Mouse (Mus musculus) adrenal gland, adult 2 months (tissue): ENCODE data around the gene Plekha1. TPM values are rescaled to one million over a fixed set of nuclear protein-coding genes. Genes with fewer than 3 reads are reported as not detected.

Experiments
- DNase-seq: peaks from one replicate; pipeline ENCODE4 v3.0.0; 2021
- polyA plus RNA-seq: library from polyadenylated mRNA; depleted of rRNA; stranded (reverse); fragments of >200 nt; gene quantifications from 2 replicates; pipeline ENCODE4 v1.2.3, GENCODE M21; 2012
- total RNA-seq, 2 experiments: library from RNA; stranded (reverse); gene quantifications; 2 replicates each; pipeline ENCODE4 v1.2.3; 2021

The Plekha1 gene
- total and polyA plus RNA-seq, 3 experiments = 11.0 to 30.1 (median 22.5) TPM

- DNase-seq = no peak
These were observed 5.6 kb upstream of the Plekha1 start for GRCm38 (mm10) chr7:130859926-130860325.

- DNase-seq = no peak
These were observed 4.8 kb upstream of the Plekha1 start for GRCm38 (mm10) chr7:130860721-130861142.

DNA sequence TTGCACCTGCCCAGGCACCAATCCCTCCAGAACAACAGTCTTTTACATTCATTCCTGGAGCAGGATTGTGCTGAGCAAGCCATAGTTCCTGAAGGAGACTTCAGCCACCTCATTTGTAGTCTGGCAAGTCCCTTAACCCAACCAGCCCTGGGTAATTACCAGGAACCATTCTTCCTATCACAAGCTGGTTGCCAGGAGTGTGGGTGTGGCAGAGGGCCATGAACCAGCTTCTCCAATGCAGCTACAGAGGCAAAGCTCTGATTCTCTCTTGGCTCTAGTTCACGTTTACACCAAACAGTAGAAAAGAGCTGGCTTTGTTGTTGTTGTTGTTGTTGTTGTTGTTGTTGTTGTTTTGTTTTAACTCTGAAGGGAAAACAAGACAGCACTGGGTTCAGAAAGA, 3.1 kb upstream of the Plekha1 start:
- no peak for DNase-seq

DNA sequence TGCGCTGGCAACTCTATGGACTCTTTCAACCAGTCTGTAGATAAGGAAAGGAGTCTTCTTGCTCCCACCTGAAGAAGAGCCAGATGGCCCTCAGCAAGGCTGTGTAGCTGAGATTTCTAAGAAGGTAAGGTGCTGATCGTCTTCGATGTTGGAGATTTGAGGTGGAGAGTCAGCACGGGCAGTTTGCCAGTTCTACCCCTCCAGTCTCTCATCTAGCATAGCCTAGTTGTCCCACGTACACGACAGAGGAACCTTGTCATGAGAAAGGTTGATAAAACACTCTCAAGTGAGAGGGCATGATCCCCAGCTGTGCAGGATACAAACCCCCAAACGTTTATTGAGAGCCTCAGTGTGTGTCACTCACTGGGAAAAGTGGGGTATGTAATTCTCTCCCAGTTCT, 845 bp upstream of the Plekha1 start:
- no peak for DNase-seq

- no peak for DNase-seq
These were observed 1.1 kb downstream of the Plekha1 start for GRCm38 (mm10) chr7:130866640-130867039.

DNA sequence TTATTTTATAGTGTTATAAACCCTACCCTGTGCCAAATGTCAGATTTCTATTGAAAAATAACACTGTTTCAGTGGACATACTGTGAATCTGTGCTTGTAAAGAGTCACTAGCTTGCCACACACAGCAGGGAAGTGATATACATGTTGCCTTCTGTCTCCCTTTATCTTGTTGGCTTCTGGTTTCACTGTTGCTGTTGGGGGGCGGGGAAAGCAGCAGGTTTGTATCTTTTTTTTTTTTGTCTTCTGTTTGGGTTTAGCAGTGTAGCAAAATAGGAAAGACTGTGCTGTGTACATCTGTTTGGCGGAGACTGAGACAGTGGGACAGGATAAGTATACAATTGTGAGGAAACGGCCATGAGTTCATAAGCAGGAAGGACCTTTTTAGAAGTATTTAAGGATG, 1.7 kb downstream of the Plekha1 start:
- no peak for DNase-seq

DNA sequence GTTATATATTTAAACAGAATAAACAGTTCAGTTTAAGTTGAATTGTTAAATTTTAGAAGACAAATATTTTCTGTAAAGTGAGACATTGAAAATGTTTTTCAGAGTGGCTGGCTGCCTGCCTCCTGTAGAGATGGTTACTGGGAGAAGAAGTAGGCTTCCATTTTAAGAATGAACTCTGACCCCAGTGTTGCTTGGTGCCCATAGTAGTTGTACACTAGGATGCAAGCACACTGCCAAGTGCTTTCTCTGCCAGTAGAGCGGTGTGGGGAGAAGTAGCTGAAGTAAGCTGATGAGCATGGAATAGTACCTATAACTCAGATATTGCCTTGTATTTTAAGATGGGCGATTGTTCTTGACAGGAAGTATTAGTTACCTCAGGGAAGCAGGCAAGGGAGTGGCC, 18.6 kb downstream of the Plekha1 start:
- DNase-seq = no peak

DNA sequence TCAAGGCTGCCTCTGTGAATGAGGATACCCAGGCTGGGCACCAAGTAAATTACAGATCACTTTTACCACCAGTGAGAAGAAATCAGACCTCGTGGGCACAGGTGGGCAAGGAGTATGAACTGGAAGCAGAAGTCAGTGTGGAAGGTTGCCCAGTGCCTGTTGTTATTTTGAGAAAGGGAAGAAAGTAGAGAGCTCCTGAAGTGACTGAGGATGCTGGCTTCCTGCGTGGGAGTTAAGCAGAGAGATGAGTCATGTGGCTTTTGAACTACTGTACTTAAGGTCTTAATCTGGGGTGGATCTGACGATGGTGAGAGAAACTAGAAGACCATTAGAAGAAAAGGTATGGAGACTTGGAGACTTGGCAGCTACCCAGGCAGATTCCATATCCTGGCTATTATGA, 20.7 kb downstream of the Plekha1 start:
- no peak for DNase-seq

DNA sequence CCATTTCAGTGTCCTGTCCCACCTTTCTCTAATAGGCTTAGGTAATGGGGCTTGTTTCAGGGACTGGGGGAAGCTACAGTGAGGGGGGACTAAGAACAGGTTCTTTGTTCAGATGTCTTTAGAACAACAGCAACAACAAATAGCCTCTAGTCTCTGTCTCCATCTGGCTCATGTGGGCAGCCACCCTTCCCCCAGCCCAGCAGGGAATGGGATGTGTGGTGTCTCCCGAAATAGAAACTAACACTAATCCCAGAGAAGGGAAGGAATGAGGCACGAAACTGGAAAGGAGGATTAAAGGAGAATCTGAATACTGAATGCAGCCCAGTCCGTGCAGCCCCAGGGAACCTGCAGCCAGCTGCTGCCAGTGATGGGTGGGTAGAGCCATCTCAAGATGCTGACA, 22.4 kb downstream of the Plekha1 start:
- DNase-seq = no peak

DNA sequence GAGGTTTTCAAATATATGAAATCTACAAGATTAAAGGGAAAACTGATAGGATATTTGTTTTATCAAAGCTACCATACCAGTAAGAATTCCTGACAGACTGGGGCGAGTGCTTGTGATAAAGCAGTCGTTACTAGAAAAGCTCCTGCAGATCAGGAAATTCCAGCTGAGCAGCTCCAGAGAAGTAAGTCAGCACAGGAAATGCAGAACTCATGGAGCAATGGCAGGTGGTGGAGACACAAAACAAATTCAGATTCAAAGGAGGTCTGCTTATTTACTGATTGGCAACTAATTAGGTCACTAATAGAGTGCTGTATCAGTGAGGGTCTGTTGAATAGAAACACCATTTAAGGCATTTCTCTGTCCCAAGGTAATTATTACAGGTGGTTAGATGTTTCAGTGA, 25.3 kb downstream of the Plekha1 start:
- DNase-seq = no peak

- peak; percentile 40 for DNase-seq
These were observed 27.4 kb downstream of the Plekha1 start for GRCm38 (mm10) chr7:130892973-130893372.

- DNase-seq = no peak
These were observed 29.5 kb downstream of the Plekha1 start for GRCm38 (mm10) chr7:130894931-130895617.

DNA sequence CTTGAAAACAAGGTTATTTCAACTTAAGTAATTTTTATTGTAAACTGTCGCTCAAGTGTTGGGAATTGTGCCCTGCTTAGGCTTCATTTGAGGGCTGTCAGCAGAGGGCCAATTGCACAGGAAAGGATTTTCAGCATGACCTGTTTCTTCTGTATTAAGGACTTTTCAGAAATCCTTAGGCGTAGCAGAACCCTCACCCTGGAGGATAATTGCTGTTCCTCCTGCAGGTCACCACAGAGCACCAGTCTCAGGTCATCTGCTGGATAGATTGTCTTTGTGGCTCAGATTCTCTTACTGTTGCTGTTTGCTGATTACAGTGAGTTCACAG, 30.0 kb downstream of the Plekha1 start:
- DNase-seq = no peak

DNA sequence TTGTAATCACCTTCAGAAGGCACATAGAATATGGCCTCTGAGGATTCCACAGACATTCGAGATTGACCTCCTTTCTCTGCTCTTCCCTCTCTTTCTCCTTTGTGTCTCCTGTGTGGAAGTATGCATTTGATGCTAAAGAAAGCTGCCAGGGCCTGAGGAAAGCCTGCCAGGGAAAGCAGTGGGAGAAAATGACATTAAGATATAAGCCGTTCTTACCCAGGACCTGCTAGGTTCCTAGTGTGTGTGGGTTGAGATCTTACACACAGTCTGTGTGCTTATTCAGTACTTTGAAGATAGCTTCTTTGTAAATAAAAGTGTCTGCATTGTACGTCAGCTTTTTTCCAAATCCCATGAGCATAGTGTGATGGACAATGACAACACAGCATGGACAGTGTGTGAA, 30.5 kb downstream of the Plekha1 start:
- DNase-seq = no peak

DNA sequence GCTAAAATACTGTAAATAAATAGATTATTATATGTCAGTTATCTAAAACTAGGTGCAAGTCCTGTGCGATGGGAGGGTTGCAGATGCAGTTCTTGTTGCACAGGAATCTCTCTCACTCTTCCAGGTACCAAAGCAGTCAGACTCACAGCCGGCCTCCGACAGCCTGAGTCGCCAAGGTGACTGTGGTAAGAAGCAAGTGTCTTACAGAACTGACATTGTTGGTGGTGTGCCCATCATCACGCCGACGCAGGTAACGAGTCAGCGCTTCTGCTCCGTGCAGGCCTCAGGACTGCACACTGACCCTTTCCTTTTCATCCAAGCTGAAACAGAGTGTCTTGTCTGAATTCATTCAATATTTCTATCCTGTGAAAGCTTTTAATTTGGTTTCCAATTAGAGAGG, 31.6 kb downstream of the Plekha1 start:
- DNase-seq = no peak

DNA sequence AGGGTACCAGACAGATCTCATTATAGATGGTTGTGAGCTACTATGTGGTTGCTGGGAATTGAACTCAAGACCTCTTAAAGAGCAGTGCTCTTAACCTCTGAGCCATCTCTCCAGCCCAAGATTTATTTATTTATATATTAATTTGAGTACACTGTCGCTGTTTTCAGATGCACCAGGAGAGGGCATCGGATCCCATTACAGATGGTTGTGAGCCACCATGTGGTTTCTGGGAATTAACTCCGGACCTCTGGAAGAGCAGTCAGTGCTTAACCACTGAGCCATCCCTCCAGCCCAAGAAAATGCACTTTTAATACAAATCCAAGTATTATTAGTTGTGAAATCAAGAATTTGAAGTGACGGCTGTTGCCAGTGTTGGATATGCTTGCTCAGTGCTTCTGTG, 32.8 kb downstream of the Plekha1 start:
- DNase-seq = no peak

DNA sequence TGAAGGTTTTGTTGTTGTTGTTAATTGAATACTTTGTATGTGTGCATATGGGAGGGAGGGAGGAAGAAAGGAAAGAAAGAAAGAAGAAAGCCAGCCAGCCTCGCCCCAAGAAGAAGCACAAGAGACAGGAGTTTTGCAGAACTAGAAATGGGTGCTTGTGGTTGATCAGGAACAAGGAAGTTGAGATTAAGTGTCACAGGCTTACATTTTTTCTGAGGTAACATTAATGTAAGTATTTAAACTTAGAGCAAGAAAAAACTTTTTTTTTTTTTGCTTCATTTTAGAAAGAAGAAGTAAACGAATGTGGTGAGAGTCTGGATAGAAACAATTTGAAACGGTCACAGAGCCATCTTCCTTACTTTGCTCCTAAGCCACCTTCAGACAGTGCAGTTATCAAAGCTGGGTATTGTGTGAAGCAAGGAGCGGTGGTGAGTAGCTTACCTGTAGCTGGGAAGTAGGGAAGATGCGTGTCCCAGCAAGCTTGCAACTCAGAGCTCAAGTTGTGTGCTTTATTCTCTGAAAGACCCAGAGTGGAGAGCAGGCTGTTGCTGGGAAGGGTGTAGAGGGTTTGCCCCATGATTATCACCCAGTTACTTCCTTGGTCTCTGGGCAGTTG, 34.8 kb downstream of the Plekha1 start:
- no peak for DNase-seq

GRCm38 (mm10) chr7:130902929-130903328, 37.4 kb downstream of the Plekha1 start:
- no peak for DNase-seq

DNA sequence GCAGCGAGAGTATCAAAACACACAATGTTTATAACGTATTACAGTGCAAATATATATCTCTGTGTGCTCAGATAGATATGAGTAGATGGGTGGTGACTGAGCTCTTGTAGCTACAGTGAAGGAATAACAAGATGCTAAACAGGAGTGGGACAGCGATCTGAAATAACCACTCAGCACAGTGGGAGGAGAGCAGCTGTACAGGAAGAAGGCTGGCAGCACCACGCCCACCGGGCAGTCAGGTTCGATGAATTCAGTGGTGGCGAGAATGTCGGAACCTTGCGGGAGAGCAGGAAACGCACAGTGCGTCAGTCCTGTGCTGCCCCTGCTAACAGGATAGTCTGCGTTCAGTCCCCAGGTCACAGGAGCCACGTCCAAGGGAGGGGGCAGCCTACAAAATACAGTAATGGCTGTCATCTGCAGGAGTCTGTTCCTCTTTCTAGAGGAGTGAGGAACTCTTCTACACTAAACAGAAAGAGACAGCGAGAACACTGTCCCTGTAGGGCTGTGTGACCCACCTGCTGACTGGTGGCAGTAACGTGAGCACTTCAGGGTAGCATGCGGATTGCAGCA, 38.0 kb downstream of the Plekha1 start:
- no peak for DNase-seq

DNA sequence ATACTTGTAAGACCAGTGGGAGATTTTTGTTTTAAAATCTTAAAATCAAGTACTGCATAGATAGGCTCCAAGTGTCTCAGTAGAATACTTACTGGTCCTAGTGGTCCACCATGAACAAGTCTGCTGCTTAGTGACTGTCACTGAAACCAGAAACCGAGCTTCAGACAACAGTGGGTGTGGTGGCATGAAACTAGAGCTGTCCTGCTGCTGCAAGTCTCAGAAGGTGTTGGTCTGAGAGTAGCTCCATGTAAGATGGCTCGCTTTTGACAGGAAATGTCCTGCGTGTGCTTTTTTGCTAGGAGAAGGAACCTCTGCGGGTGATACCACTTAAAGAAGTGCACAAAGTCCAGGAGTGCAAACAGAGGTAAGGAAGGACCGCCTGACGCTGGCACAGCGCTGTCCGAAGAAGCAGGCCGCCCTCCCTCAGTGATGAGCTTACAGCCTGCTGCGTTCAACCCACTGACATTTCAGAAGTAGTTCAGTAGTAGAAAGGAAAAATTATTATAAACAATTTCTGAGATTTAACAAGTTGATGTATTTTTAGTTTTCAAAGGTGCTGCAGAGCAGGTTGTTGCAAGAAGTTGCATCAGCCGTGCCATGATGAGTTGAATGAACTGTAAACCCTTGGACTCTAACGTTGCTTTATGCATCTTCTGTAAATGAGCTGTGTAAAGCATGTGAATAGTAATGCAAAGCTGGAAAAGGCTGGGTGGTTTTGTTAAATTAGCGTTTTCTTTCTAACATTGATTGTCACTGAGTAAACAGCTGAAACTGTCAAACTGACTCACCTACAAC, 39.2 kb downstream of the Plekha1 start:
- no peak for DNase-seq

- peak; percentile 84 for DNase-seq
These were observed 45.3 kb downstream of the Plekha1 start for GRCm38 (mm10) chr7:130910841-130911240.

DNA sequence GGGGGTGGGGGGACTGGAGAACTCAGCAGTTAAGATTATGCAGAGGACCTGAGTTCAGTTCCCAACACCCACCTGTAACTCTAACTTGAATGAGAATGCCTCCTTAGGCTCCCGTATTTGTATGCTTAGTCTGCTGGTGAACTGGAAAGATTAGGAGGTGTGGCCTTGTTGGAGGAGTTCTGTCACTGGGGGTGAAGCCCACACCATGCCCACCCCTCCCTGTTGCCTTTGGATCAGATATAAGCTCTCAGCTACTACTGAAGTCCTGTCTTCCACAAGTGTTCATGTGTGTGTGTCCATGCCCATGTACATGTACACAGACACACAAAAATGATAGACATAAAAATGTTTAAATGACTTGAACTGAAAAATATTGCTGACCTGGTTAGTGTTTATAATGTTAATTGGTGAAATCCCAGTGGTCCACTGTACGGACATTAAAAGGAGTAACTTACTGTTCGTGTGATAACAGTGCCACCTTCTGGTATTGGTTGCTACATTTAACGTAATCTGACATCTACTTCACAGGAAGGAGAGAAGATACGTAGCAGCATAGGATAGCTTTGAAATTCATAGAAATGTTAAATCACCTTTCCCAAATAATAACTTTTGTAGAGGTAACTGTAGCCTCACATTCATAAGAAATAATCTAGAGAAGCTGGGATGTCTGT, 49.3 kb downstream of the Plekha1 start:
- peak; percentile 25 for DNase-seq

DNA sequence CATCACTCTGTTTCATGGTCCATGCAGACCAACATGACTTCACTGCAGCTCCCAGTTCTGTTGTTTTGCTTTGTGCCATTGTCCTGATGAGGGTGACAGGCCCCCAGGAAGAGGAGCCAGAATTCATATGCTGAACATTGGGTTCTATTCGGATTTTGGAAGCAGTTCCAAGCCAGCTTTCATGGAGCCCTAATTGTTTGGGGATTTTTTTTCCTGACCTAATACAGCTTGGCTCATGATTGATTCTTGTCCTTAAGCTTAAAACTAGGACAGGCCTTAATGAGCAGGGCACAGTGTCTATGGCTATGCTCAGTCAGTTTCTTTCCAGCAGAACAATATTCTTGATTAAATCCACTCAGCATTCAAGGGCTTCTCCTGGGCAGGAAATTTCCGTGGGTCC, 52.7 kb downstream of the Plekha1 start:
- DNase-seq = no peak
